Mouse (Mus musculus): Measurements from ENCODE around the gene Pnkd. TPM values are rescaled to one million over a fixed set of nuclear protein-coding genes. Genes with fewer than 3 reads are reported as not detected.
"Not testable (repeated sequence)": the region's sequence is repeated elsewhere in the genome, so short reads cannot be mapped to it uniquely, and the experiment has no call there.

Pnkd gene
- polyA plus RNA-seq, 1 experiment from 2014 or later: 139 TPM

DNA sequence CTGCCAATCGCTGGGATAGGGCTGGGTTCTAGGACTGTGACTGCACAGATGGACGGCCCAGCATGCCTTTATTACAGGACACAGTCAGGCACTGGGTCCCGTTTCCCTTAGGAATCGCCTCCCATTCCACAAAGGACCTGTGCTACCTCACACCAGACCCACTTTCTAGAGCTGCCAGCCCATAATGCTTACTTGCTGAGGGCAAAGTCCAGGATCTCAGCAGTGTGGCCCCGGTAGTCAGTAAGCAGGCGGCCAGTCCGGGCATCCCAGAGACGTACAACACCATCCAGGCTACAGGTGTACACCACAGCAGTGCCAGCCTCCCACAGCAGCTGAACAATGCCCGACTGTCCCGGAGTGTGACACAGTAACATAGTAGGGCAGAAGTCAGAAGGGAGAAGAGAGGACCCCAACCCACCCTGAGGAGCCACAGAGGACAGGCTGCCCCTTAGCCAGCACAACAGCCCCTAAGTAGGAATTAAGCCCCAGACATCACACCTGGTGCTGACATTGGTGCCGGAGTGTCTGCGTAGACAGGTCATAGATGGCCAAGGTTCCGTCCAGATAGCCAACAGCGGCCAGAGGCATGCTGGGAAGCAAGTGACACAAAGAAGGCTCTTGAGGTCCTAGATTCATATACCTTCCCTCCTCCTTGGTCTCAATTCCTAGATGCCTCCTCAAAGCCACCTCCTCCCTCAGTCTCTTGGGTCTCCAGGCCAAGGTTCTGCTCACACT is 4.0 kb upstream of the Pnkd start:
- Histone ChIP-seq H3K9ac (no peak overlapping the region), H3K36me3 (peaks cover 49% of the 10 kb centered on the region), H3K27ac (no peak overlapping the region), H3K4me3 (replicated peaks) (no peak overlapping the region), H3K4me2 (no peak overlapping the region), H3K27me3 (no peaks in the 10 kb centered on the region), H3K4me1 (peaks cover 51% of the 10 kb centered on the region), H3K9me3 (replicated peaks) (no peaks in the 10 kb centered on the region)
- ATAC-seq (replicated peaks; ENCODE audit: low FRiP score): no peak
- WGBS: 91% methylated on average over 14 of the region's 14 CpGs

DNA sequence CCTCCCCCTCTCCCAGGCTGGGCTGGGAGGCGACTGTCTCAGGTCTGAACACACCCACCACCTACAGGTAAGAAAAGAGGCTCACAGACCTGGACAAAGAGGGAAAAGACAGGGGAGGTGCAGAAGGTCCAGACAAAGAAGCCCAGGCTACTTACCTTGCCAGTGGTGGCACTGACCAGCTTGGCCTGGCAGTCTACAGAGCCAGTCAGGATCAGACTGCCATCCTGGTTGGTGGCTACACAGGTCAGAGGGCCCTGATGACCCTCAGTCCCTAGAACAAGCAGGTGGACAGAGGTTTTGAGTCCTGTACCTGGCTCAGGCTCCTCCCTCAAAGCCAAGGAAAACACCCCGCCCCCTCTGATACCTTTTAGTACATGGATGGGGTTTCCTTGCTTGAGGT is 3.4 kb upstream of the Pnkd start:
- no peaks in the 10 kb centered on the region for H3K9me3 ChIP-seq (replicated peaks)
- H3K27me3 ChIP-seq: no peaks in the 10 kb centered on the region
- ATAC-seq (replicated peaks; ENCODE audit: low FRiP score): no peak
- 97% methylated on average over 2 of the region's 2 CpGs for WGBS
- H3K4me3 ChIP-seq (replicated peaks): no peak overlapping the region
- peaks cover 51% of the 10 kb centered on the region for H3K36me3 ChIP-seq
- no peak overlapping the region for H3K4me2 ChIP-seq
- no peak overlapping the region for H3K9ac ChIP-seq
- no peak overlapping the region for H3K27ac ChIP-seq
- H3K4me1 ChIP-seq: peaks cover 55% of the 10 kb centered on the region

DNA sequence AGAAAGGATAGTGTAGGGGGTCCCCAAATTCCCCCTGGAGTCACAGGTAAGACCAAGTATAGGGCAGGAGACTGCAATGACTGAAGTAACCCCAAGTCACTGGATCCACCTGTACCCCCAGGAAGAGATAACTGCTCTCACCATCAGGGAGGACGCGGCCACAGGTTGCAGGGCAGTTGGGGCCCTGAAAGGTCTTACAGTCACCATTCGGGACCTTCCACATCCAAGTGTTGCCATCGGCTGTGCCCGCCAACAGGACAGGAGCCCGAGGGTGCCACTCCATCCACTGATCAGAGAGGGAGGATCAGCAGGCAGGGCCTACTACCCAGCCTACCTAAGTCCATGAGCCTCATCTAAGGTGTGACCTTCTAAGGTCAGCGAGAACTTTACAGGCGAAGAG is 2.8 kb upstream of the Pnkd start:
- 95% methylated on average over 8 of the region's 8 CpGs for WGBS

DNA sequence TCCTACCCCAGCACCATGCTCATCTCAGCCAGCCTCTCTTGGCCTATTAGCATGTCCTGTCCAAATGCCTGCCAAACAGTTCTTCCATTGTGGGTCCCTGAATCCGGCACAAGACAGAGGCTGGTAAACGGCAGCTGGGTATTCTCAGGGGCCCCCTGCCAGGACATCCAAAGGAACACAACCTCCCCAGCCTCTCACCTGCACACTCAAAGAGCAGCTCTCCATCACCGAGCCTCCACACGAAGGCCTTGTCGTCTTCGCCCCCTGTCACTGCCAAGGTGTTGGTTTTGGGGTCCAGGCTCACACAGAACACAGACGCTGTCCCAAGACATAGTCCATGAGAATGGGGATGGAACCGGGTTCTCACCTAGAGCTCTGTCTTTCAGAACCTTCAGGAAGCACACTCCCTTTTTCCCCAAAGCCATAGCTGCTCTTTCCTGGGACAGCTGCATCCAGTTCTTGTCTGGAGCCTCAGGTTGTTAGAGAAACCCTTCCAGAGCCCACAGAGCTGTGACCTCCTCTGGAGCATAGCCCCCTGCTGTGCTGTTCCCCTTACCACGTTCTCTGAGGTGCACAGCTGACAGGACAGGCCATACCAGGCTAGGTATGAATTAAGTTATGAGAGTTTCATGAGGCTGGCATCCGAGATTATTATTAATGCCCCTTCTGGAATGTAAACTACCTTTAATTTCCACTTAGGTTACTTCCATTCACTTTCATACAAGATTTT is 1.7 kb upstream of the Pnkd start:
- Histone ChIP-seq H3K9ac (no peak overlapping the region), H3K27ac (no peak overlapping the region), H3K36me3 (peaks cover 64% of the 10 kb centered on the region), H3K4me2 (peak overlapping the region; percentile 76), H3K4me3 (replicated peaks) (peak overlapping the region; percentile 6; the same call in 1 of the 2 replicates), H3K9me3 (replicated peaks) (no peaks in the 10 kb centered on the region), H3K4me1 (peaks cover 46% of the 10 kb centered on the region), H3K27me3 (no peaks in the 10 kb centered on the region)
- no peak for ATAC-seq (replicated peaks; ENCODE audit: low FRiP score)
- 91% methylated on average over 10 of the region's 10 CpGs for WGBS

More for the DNA sequence above, 2.8 kb upstream of the Pnkd start:
- Histone ChIP-seq H3K36me3 (peaks cover 56% of the 10 kb centered on the region), H3K4me2 (no peak overlapping the region), H3K27ac (no peak overlapping the region), H3K27me3 (no peaks in the 10 kb centered on the region), H3K9me3 (replicated peaks) (no peaks in the 10 kb centered on the region), H3K9ac (no peak overlapping the region), H3K4me1 (peaks cover 55% of the 10 kb centered on the region), H3K4me3 (replicated peaks) (no peak overlapping the region)
- ATAC-seq (replicated peaks; ENCODE audit: low FRiP score): no peak

DNA sequence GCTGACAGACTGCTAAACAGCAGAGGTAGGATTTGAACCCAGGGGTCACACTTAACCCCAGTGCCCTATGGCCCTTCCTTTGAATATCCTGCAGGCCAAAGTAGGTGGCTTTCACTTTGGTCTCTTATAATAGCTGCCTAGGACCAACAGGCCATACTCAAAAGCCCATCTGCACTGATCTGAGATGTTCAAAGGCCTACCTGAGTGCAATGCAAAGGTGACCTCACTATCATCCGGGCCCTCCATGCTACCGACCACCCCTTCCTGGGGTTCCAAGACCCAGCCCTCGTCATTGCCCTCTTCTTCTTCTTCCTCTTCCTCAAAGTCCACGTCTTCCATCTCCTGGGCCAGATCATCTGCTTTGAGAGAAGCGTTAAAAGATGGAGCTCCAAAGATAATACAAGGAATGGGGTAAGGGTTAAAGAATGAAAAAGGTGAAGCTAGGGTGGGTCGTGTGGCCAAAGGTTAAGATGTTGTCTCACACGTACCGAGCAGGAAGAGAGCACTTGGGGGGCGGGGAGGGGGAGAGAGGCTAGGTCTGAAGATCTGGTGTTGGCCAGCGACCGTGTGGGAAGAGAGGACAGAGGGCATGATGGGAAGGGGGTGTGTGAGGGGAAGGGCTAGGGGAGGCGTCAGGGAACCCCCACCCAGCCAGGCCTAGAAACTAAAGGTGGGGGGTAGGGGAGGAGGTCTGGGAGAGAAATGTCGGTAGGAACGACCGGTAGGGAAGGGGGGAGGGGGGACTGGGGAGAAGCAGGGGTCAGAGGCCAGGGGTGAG is 855 bp upstream of the Pnkd start:
- Histone ChIP-seq H3K36me3 (peaks cover 68% of the 10 kb centered on the region), H3K27ac (peak overlapping the region; percentile 89), H3K9me3 (replicated peaks) (no peaks in the 10 kb centered on the region), H3K9ac (peak overlapping the region; percentile 86), H3K4me3 (replicated peaks) (peak overlapping the region; percentile 92), H3K4me2 (peak overlapping the region; percentile 76), H3K4me1 (peaks cover 40% of the 10 kb centered on the region), H3K27me3 (no peaks in the 10 kb centered on the region)
- WGBS: 10% methylated on average over 15 of the region's 15 CpGs
- ATAC-seq (replicated peaks; ENCODE audit: low FRiP score): peak; percentile 61

DNA sequence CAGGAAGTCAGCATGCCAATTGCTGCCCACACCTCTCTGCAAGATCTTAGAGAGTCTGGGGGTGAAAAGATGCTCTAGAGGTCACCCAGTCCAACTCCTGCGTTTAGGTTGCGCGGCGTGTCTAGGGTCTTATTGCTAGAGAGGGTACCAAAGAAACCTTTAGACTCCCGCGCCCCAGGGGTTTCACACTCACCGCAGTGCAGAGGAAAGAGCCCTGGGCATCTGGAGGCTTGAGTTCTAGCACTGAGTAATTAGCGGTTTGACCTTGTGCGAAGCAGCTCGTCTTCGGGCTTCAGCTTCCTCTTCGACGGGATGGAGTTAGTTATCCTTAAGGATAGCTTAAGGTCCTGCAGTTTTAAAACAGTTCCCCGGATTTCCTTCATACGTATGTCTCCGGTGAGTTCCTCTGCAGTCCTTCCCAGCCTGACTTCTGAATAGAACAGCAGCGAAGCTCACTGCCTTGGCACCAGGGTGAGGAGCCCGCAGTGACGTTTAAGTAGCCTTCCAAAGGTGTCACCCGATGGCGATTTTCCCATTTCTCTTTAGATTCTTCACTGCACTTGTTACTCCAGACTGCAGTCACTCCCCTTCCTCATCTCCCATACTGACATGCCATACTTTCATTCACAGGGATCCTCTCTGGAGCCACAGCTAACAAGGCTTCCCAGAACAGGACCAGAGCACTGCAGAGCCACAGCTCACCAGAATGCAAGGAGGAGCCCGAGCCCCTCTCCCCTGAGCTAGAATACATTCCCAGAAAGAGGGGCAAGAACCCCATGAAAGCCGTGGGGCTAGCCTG is 681 bp downstream of the Pnkd start:
- H3K4me1 ChIP-seq: peaks cover 39% of the 10 kb centered on the region
- no peaks in the 10 kb centered on the region for H3K27me3 ChIP-seq
- H3K4me2 ChIP-seq: peak overlapping the region; percentile 80
- peaks cover 68% of the 10 kb centered on the region for H3K36me3 ChIP-seq
- peak overlapping the region; percentile 66 for H3K9ac ChIP-seq
- 5% methylated on average over 23 of the region's 23 CpGs for WGBS
- peak overlapping the region; percentile 92 for H3K4me3 ChIP-seq (replicated peaks)
- ATAC-seq (replicated peaks; ENCODE audit: low FRiP score): no peak; the same call in 1 of the 2 replicates
- H3K9me3 ChIP-seq (replicated peaks): no peaks in the 10 kb centered on the region
- peak overlapping the region; percentile 30; the same call in 1 of the 2 replicates for H3K27ac ChIP-seq

DNA sequence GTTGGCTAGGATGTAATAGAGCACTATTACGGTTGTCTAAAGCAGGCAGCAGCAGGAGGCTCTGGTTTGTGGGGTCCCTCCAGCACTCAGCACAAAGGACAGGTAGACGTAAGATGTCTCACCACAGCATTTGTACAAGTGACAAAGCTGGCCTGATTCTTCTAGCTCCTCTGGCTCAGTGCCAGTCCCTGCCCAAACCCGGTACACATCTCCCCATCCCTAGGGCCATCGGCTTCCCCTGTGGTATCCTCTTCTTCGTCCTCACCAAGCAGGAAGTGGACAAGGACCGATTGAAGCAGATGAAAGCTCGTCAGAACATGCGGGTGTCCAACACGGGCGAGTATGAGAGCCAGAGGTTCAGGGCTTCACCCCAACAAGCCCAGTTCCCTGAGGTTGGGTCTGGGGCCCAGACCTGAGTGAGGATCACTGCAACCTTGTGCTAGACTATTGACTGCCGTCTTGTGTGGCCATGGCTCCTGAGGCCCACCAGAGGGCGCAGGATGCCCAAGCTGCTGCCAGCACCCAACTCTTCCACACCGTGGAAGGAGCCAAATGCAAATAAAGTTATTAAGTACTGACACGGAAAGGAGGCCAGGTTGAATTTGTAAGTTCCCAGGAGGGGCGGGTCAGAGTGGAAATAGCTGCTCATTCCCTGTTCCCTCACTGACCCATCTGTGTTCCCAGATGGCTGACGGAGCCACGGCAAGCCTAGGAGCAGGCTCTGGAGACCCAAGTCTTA is 2.3 kb downstream of the Pnkd start:
- not testable (repeated sequence) for ATAC-seq (replicated peaks; ENCODE audit: low FRiP score); H3K27ac ChIP-seq
- 61% methylated on average over 15 of the region's 17 CpGs for WGBS

DNA sequence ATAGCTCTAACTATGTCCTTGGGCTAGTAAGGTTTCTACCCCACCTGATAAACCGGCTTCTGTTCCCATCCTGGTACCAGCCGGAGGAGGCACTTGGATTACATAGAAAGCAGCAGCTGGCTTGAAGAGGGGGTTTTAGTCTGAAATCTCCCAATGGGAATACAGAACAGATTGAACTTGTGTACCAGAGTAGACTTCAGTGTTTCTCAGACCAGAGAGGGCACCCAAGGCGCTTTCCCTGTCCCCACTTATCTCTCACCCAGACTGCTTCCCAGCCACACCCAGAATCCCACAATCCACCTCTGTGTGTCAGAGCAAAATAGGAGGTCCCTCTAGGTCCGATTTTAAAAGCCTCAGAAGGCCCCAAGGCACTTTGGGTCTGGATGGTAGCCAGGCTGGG is 3.6 kb downstream of the Pnkd start:
- H3K4me1 ChIP-seq: peaks cover 25% of the 10 kb centered on the region
- H3K27me3 ChIP-seq: no peaks in the 10 kb centered on the region
- peaks cover 66% of the 10 kb centered on the region for H3K36me3 ChIP-seq
- no peak overlapping the region for H3K4me2 ChIP-seq
- H3K9ac ChIP-seq: no peak overlapping the region
- ATAC-seq (replicated peaks; ENCODE audit: low FRiP score): no peak
- no peak overlapping the region for H3K4me3 ChIP-seq (replicated peaks)
- H3K27ac ChIP-seq: no peak overlapping the region
- no peaks in the 10 kb centered on the region for H3K9me3 ChIP-seq (replicated peaks)
- WGBS: 82% methylated on average over 4 of the region's 4 CpGs

More for the DNA sequence above, 2.3 kb downstream of the Pnkd start:
- H3K9me3 ChIP-seq (replicated peaks); H3K9ac ChIP-seq; H3K4me3 ChIP-seq (replicated peaks); H3K4me2 ChIP-seq; H3K27me3 ChIP-seq: not testable (repeated sequence)
- Histone ChIP-seq H3K36me3 (peaks cover 66% of the 10 kb centered on the region), H3K4me1 (peaks cover 32% of the 10 kb centered on the region)

DNA sequence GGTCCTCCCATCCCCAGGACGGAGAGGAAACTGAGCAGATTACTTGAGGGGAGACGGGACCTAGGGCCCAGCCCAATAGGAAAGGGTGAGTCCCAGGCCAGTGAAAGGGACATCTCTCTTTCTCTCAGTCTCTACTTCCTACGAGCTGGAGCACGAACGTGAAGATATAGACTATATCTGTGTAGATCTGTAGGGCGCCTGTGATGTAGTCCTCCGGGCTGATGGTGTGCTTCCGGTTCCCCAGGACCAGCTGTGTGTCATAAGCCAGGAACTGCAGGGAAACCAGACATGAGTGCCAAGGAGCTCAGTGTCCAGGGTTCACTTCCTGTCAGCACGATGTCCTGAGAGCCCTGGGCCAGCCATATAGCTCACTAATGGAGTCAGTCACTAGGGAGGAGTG is 4.5 kb downstream of the Pnkd start:
- Histone ChIP-seq H3K9me3 (replicated peaks) (no peaks in the 10 kb centered on the region), H3K27ac (no peak overlapping the region), H3K4me3 (replicated peaks) (no peak overlapping the region), H3K4me1 (peaks cover 28% of the 10 kb centered on the region), H3K9ac (no peak overlapping the region), H3K36me3 (peaks cover 75% of the 10 kb centered on the region), H3K27me3 (no peaks in the 10 kb centered on the region), H3K4me2 (no peak overlapping the region)
- WGBS: 89% methylated on average over 9 of the region's 9 CpGs
- ATAC-seq (replicated peaks; ENCODE audit: low FRiP score): no peak

DNA sequence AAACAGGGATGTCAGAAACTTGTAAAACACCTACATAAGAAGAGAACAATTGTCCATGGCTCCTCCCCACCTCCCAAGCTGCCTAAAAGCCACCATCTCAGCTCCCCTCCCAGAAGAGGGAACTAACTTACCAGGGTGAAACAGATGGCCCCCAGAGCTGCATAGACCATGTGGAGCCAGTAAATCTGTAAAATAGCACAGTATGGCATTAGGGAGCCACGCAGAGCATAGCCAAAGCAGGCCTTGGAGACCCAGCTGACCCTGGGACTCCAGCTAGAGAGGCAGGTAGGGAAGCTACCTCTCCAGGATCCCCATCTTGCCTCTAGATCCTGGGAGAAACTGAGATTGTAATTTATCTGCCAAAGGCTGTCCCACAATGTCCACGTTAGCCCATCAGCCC is 5.0 kb downstream of the Pnkd start:
- Histone ChIP-seq H3K27ac (no peak overlapping the region), H3K27me3 (no peaks in the 10 kb centered on the region), H3K36me3 (peaks cover 76% of the 10 kb centered on the region), H3K4me3 (replicated peaks) (no peak overlapping the region), H3K9ac (no peak overlapping the region), H3K4me2 (no peak overlapping the region), H3K9me3 (replicated peaks) (no peaks in the 10 kb centered on the region), H3K4me1 (peaks cover 31% of the 10 kb centered on the region)
- WGBS: 88% methylated on average over 2 of the region's 2 CpGs
- no peak for ATAC-seq (replicated peaks; ENCODE audit: low FRiP score)

DNA sequence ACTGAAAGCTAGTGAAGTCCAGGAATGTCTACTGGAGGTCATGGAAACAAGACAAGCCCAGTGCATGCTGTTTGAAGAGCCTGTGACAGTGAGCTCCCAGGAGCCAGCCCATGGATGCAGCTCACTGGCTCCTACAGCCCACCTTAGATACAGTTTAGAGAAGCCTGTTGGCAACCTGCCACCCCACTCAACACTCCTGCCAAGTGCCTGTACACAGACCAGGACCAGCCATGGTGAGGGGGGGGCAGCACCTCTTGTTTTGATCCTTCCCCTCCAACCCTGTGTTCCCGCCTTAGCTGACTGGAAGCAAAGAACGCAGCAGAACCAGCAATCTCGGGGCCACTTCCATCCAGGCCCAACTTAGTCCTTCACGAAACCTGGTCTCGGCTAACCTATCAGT is 5.4 kb downstream of the Pnkd start:
- Histone ChIP-seq H3K27ac (no peak overlapping the region), H3K4me3 (replicated peaks) (no peak overlapping the region), H3K9me3 (replicated peaks) (no peaks in the 10 kb centered on the region), H3K4me1 (peaks cover 35% of the 10 kb centered on the region), H3K4me2 (no peak overlapping the region), H3K27me3 (no peaks in the 10 kb centered on the region), H3K36me3 (peaks cover 76% of the 10 kb centered on the region), H3K9ac (no peak overlapping the region)
- ATAC-seq (replicated peaks; ENCODE audit: low FRiP score): no peak
- 96% methylated on average over 5 of the region's 5 CpGs for WGBS
